Mouse (Mus musculus) testis, postnatal 14 days (tissue): Measurements from ENCODE around the gene Spata5.

Experiments
- DNase-seq: peaks from one replicate; pipeline ENCODE4 v3.0.0; 2021; ENCODE audit warnings: low spot score

The Spata5 gene

DNA sequence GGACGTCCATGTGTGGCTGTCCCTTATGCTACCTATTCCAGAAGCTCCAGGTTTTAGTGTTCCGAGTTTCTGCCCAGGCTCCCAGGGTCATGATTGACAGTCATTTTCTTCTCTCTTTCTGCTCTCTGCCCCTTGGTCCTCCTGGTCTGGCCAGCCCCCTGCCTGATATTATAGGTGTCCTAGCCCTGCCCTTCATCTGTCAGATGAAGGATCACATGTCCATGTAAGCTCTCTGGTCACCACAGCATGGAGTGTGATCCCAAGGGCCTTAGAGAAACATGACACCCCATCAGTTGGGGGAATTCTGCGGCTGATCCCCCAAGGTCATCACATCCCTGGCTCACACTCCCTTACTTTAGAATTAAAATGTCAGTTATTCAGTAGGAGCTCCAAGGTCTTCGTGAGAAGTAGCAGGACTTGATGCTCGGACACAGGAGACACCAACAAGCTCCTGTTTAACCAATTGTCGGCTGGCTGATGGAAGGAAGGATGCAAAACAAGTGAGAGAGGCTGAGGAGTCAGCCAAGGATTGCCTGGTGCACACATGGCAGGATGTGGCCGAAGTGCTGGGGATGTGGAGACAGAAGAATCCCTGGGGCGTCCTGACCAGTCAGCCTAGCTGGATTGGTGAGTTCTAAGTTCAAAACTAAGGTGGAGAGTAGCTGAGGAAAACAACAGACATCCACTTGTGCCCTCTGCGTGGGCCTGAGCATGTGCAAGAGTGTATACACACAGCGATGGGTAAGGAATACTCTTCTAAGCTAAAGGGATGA is 195.4 kb downstream of the Spata5 start:
- DNase-seq, result no peak

DNA sequence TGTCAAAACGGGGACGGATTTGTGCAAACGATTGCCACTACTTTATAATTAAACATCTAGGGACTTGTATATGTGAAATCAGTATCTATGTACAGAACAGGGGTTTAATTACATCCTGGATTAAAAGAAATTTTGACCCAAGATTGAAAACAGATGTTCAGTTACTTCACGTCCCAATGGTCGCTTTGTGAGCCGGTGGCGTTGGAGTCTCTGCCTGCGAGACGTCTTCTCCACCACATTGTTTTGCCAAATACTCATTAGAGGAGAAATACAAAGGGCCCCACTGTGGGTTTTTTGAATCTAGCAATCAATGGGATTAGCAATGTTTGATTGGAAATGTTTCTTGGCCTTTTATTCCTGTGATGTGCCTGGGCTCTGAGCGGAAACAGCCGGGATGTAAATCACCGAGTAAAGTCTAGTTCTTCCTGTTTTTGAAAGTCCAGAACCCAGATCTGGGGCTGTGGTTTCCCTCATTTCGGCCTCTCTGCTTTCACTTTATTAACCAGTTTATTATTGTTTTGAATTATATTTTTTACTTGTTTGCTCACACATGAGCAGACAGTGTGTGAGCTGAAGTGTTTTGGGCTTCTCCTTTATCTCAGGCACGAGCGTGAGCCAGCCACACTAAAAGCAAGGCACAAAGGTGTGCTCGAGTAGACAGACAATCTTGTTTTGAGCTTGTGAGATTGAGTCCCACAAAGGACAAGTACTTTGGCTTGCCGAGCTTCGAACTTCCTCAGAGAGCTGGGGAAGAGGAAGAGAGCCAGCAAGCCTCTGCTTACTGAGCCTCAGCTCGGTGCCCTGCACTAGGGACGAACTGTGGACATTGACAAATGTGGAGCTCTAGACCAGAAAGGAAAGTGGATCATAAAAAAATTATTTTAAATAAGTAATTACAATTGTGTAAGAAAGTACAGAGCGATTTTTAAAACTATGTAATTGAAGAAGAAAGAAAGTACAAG is 197.2 kb downstream of the Spata5 start:
- DNase-seq, result no peak
